Mouse (Mus musculus) heart, postnatal 0 days (tissue): ENCODE data around the gene Rims1.

Experiments used
- CTCF ChIP-seq: IDR thresholded peaks from 2 replicates; pipeline ENCODE4 v1.5.1; 2016; ENCODE audit warnings: antibody characterized with exemption, control low read depth, low read depth
- EP300 ChIP-seq: IDR thresholded peaks from 2 replicates; pipeline ENCODE4 v1.6.1; 2016; ENCODE audit warnings: antibody characterized with exemption, low read depth

DNA sequence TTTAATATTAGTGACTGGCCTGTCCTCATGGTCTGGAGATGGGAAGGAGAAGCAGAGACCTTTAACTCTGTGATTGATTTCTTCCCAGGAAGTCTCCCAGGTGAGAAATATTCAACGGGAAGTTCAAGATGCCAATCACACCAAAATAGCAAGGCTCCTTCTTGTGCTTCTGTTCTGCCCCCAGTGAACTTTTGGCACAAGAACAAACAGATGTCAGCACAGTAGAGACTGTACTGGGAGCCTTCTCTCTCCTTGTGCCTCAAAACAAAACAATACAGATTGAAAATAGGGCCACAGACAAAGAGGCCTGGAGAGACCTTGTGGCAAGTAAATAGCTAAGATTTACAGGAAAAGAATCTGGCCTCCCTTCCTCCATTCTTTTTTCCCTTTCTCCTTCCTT is 110.7 kb downstream of the Rims1 start:
- TF ChIP-seq CTCF (no peak), EP300 (no peak)
